Mouse (Mus musculus) spleen, adult 12 weeks (tissue): Measurements from ENCODE around the gene Traf3.

ENCODE experiments used
- DNase-seq: peaks from one replicate; pipeline ENCODE4 v3.0.0; 2022; ENCODE audit warnings: low spot score

Traf3 gene

DNA sequence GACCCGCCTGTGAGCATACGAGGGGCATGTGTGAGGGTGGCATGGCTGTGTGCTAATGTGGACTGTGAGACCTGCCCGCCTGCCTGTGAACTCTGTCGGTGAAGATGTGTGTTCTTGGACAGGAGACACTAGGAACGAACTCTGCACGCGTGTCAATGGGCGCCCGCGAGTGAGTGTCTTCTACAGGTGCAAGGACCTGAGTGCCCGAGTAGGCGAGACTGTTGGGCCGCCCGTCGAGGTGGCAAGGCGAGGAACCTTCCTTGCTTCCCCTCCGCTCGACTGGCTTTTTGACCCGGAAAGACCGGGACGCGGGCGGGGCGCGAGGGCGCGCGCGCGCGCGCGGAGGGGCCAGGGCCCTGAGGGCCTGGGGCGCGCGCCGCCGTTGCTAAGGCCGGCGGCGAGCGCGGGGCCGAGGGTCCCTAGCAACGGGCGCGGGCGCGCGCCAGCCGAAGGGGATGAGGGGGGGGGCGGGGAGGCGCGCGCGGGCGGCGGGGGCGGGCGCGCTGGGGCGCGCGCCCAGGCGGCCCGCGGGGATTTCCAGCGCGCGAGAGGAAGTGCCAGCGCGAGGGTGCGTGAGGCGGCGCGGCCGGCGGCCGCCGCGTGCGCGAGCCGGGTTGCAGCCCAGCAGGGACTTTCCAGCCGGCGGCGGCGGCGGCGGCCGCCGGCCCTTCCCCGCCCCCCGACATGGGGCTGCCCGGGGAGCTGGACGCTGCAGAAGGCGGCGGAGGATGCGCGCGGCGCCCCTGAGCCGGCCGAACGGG is at the start of gene Traf3:
Gene Traf3 (plus strand): TSS at position 540 of the 761 bp plus-strand sequence.
- DNase-seq: peak; percentile 51

DNA sequence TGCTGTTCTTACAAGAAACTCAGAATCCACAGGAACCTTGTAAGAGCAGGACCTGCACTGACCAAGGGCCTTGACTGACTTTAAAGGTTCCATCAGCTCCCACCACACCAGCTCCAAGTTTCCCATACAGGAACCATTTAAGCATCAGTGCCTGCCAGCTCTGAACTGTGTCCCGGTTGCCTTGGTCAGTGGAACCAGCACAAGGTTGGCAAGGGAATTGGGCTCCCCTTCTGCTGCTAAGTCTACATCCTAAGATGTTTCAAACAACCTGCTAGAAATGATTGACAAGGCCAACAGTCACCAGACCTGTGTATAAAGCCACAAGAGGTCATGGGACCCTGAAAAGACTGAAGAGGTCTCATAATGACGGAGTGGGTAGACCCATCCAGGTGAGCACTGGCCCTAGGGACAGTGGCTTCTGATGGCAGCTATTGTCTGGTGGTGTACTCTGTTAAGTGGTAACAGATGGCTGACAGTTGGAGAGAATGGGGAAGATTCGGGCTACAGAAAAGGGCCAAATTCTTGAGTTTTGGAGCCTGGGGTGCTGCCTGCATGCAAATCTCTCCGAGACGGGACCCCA is 46.6 kb upstream of the Traf3 start:
- DNase-seq: no peak

DNA sequence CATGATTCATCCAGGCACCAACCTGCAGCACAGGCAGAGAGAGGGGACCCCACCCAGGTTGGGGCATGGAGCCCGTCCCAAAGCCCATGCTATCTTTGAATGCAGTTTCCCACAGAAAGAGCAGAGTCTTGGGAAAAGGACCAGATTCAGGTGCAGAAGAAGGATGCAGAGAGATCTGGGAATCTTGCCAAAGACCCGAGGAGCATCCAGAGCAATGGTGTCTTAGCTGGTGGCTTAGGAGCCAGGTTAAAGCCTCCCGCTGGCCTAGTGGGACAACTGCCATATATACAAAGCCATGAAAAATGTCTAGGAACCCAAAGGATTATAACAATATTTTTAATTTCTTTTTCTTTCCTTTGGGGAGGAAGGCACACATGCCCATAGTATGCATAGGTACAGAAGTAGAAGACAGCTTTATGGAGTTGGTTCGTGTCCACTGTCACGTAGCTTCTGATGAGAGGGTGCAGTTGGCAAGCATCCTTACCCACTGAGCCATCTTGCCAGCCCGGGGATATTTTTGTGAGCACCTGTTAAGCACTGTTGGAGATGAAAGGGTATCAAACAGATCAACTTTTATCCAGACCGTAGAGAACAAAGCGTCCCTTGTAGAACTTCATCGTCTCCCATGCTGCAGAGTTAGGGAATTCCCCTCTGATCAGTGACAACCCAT is 45.1 kb upstream of the Traf3 start:
- no peak for DNase-seq

DNA sequence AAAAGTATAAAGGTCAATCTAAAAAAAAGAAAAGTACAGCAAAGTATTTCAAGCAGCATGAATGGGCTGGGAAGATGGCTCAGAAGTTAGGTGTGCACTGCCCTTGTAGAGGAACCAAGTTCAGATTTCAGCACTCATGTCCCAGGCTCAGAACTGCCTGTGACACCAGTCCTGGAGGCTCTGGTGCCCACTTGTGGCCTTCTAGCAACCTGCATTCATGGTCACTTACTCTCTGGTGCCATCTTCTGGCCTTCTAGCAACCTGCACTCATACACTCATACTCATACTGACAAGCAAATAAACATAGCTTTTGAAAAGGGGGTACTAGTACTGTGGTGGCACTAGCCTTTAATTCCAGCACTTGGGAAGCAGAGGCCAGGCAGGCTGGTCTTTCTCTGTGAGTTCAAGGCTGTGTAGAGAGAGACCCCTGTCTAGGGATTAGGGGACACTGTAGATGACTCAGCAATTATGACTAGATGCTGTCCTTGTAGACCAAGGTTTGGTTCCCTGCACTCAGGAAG is 43.8 kb upstream of the Traf3 start:
- no peak for DNase-seq

DNA sequence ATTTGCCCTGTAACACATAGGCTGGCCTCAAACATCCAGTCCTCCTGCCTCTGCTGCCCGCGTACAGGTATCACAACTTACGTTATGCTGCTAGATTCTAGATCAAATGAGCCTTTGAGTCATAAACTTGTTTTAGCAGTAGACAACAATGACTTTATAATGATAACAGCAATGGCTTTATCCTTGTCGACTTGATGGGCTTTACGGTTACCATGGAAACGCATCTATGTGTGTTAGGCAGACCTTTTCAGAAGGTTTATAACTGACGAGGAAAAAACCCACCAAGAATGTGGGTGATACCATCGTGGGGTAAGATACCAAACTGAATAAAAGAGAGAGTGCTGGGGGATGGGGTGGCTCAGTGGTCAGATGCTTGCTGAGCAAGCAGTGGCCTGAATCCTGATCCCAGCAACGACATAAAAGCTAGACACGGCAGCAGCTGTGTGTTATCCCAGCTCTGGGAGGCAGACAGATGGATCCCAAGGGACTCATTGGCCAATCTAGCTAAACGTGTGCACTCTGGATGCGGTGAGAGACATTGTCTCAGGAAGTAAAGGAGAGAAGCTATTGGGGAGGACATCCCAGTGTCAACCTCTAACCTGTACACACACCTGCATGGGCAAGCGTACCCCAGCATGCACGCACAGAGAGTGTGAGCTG is 41.4 kb upstream of the Traf3 start:
- DNase-seq: no peak

DNA sequence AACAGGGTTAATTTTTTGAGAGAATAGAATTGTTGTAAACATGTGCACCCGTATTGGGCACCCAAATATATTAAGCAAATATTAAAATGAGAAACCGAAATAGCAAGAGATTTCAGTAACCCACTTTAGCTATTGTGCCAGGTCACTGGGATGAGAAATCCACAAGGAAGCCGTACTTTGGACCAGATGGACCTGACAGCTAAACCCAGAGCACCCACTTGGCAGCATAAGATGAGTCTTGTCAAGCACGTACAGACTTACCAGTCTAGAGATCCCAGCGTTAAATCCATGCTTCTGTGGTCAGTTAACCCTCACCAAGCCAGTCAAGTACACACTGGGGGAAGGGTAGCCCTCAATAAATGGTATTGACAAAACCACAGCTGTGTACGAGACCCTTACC is 40.5 kb upstream of the Traf3 start:
- no peak for DNase-seq

DNA sequence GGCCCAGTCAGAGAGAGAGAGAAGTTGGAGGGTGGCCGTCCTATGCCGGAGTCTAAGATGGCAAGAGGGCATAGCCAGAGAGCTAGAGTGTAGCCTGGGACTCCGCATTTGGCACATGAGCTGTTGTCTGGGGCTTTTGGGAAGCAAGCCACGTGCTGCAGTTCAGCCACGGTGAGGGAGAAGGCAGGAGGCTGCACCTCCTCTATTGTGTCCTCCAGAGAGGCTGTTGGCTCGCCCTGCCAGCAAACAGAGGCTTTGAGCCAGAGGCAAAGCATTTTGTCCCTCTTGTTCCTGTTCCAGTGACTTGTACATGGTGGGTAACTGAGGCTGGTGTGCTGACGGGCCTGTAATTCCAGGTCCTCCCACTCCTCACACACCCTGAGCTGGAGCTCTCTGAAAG is 32.0 kb upstream of the Traf3 start:
- DNase-seq: no peak

DNA sequence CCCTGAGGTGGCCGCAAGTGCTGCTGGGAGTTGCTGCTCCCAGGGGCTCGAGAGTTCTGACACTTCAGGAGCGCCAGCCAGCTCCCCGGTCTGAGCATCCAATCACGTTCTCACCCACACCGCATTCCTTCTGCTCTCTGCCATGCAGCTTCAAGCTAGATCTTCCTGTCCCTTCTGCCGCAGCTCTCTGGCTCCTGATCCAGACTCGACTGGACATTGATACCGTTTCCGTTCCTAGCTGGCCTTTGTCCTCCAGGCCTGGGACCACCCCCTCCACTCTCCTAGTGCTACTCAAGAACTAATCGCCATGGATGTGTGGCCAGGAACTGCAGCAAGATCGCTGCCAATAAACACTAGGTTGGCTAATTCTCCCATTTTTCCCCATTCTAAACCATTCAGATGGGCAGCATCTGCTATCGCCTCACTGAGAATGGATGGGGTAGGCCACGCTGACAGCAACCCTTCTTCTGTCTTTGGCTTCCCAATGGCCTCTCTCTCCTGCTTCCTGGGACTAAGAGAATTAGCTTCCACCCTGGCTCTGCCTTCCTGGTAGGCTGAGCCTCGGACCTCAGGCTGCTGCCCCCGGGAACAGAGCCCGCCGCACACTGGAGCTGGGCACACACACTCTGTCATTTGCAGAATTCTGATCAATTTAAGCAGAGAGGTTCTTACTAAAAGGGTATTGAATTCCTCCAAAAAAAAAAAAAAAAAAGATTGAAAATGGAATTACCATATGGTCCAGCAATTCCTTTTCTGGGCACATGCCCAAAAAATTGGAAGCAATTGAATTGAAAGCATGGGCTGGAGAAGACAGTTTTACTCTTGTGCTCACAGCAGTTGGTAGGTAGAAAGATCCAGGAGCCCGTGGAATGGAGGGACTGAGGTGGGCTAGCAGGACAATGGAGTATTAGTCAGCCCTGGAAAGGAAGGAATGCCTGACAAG is 31.1 kb upstream of the Traf3 start:
- DNase-seq: no peak

DNA sequence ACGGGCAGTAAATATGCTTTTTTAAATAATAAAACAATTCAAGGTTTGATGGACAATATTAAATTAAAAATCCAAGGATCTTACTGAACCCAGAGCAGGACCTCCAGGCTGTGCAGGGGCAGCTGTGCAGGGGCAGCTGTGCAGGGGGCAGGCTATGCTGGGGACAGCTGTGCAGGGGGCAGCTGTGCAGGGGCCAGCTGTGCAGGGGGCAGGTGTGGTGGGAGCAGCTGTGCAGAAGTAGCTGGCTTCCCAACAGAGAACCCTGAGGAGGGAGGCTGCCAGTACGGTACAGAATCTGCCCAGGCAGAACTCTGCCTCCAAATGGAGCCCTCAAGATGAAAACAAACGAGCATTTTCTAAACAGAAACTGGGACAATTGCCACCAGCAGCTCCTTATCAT is 30.2 kb upstream of the Traf3 start:
- DNase-seq: no peak

DNA sequence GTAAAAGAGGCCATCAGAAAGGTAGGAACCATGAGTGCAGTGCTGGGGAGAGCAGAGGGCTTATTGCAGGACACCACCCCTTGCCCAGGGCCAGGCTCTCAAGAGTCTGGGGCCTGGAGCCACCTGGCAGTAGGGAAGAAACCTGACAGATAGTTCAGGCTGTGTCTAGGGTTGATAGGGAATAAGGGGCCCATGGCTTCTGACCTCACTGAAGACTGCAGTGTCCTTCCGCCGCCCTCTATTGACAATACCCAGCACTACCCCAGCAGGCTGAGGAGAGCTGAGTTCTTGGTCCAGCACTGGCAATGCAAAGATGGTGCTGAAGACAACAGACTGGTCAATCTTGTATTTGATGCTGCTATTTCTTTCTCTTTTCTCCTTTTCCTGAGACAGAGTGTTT is 29.1 kb upstream of the Traf3 start:
- no peak for DNase-seq

DNA sequence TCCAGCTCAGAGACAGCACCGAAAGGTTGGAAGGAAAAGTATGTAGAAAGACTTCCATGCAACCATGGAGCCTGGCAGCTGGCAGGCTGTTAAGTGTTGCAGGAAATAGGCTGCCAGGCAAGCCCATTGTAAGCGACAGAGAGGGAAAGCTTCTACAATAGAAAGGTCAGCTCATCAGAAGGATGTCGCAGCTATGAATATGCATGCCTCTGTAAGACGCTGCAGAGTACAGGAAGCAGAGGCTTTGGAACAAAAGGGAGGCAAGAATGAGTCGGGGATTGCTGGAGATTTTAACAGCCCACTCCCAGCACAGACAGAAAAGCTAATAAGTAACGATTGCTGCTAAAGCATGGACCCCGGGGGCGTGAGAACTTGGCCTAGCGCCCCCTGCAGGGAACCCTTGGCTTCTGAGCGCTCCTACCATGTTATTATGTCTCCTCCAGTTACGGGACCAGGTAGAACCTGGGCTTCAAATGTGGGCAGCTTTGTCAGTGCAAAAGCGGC is 23.1 kb upstream of the Traf3 start:
- no peak for DNase-seq

DNA sequence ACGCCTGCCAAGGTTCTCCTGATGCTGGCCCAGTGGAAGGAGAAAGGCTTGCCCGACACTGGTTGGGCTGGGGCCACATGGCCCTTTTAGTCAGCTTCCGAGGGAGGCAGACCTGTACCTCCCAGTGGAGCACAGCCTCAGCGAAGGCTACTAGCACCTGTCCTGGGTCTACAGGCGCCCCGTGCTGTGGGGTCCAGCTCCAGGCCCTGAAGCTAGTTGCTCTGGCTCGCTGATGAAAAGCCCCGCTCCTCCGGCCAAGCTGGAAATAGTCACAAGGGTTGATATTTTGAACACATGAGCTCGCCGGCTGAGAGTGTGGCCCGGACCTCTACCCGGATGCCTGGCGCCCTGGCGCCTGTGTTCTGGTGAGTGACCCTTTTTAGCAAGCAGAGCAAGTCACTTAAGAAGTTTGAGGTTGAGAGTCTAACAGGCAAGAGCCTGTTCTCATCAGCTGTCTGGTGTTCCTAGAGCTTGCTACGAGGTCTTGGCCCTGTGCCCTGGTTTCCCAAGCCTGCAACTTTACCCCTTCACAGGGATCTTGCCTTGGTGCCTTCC is 22.6 kb upstream of the Traf3 start:
- no peak for DNase-seq

DNA sequence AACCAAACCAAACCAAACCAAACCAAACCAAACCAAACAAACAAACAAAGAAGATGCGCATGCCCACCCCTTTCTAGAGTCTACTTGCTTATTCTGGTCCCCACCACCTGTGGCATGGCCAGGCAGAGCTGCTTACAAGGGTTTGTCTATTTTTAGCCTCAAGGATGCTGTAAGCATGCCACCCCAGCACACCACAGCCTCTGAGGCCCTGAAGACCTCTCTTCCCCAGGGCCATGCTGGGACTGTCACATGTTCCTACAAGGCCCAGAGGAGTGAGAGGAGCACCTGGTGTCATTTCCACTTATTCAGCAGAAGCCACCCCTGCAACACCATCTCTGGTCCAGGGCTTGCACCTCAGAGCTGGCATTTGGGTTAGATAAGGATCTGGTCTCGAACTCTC is 21.6 kb upstream of the Traf3 start:
- no peak for DNase-seq

DNA sequence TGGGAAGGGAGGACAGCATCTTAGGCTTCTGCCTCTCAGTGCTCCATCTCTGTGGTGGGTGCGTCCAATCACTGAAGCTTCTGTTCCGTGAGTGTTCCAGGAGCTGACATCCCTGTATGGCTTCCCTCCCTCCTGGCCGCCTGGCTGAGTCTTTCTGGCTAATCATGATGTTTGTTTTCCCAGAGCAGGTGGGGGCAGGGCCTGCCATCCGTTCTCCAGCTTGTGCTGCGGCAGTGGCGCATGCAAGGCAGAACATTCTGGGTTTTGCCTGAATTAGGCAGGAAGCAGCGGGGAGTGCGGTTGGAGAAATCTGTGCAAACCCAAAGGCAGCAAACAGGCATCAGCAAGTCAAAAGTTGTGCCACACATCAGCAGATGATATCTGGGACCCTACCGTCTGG is 20.9 kb upstream of the Traf3 start:
- DNase-seq: no peak

DNA sequence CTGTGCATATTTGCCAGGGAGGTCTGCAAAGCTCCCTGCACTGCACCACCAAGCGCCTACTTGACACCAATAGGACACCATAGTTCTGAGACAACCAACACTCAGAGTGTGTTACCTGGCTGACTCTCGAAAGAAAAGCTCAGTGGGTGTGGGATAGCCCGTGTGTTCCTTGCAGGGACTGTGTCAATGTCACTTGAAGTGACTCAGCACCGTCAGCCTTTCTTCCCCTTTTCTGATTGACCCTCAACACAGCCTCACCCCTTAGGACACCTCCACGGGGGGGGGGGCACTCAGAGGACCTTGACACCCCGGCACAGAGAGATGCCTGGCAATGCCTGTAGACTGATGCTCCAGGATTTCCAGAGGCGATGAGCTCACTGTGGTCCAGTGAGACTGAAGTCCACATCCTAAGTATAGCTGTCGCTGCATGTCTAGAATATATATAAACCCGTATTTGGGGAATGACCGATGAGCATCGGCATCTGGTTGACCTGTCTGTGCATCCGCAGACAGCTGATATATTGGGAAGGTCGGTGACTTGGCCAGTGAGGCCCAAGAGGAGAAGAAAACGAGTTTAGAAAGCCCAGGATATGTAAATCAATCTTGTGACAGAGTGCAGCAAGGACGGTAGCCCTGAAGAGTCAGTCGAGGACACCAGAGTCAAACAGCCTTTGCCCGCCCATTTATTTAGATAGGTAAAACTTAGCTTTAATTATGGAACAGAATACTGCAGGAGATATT is 16.5 kb upstream of the Traf3 start:
- DNase-seq: no peak

DNA sequence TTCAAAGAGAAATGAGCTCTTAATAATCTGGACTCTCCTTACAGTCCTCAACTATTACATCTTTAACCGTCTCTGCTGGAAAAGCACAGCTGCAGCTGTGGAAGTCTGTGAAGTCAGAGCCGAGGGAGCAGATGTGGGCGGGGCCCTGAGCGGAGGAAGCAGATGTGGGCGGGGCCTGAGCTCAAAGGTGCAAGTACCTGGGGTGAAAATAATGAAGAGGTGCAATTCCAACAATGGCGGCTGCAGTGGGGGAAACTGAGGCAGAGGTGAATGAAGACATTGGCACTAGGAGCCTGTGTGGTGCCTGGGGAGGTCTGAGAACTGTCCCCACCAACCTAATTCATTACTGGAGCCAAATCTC is 16.0 kb upstream of the Traf3 start:
- peak; percentile 32 for DNase-seq

DNA sequence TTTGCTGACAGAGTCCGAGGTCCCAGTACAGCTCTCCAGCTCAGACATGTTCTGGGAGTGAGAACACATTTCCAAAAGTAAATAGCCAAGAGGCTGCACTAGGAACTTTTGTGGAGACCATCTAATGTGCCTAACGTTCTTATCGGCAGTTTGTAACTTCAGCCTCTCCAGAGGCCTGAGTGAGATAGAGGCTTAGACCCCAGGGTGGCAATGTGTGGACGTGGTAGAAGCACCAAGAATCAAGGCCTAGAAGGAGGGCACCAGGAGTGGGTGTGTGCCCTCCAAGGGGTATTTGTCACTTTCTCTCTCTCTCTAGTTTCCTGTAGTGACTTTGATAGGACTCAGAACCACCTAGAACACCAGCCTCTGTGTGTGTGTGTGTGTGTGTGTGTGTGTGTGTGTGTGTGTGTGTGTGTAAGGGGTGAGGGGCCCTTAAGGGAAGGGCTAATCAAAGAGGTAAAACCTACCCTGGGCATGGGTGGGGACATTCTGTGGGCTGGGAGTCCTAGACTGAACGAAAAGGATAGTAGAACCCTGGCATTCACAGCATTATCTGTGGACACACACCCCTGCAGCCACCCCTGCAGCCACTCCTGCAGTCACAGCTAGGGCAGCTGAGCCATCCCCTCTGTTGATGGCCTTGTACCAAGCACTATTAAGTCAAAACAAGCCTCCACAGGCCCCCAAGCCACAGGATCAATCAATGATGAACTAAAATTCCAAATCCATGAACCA is 14.6 kb upstream of the Traf3 start:
- no peak for DNase-seq

DNA sequence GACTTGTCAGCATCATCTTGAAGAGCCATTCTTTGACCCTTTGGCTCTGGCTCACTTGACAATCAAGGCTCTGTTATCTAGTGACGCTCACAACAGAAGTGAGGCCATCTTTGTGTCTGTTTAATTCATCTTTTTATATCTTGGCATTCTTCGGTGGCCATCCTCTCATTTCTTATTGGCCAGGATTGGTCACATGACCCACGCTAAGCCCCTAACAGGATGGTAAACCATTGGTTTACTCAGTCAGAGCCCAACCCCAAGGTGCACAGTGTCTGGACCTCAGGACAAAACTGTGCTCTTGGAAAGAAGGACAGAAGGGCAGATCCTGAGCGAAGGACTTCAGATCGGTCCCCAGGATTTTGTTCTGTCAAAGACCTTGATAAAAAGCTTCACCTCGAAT is 13.6 kb upstream of the Traf3 start:
- no peak for DNase-seq

DNA sequence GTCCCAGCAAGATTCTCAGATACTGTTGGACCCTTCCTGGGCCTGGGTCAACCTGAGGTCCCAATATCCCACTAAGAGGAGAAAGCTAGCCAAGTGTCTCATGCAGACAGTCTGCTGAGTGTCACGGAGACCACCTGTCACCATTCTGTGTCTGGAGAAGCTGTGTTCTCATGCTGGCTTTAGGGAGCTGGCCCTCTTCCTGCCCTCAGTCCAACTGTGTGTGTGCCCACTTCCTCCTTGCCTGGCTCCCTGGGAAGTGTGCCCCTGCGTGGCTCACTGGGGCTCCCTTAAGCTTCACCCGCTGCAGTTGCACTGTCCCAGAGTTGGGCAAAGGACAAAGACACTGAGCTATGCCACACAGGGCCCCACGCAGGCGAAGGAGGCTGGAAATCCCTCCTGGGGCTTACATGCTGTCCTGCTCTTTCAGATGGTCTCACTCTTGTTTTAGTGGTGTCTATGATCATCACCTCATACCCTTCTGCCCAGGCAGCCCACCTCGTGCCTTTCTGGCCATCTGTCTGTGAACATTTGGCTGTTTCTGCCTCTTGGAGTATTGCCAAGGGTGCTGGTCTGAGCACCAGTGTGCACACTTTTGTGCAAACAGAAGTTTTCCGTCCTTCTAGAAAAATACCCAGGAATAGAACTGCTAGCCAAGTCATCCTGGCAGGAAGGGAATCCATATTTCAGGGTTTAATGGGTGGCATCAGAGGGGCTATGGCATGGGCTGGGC is 13.0 kb upstream of the Traf3 start:
- no peak for DNase-seq
